Mouse (Mus musculus) CH12.LX (cell line): ENCODE data around the gene Aste1. TPM values are rescaled to one million over a fixed set of nuclear protein-coding genes. Genes with fewer than 3 reads are reported as not detected.

Experiments used
- polyA plus RNA-seq: library from polyadenylated mRNA; unstranded; fragments of >175 nt; gene quantifications from 2 replicates; pipeline ENCODE4 v1.2.1, GENCODE M21; 2012; ENCODE audit warnings: low read depth; ENCODE audit not compliant: insufficient read length
- total RNA-seq, 2 experiments: library from RNA; depleted of rRNA; stranded (reverse); fragments of 300-350 nt in 1 of 2; fragments of >200 nt in 1 of 2; gene quantifications; 2 replicates each; pipeline ENCODE4 v1.2.3; 2012 to 2014

Aste1 gene
- total and polyA plus RNA-seq, 3 experiments: 8.9 to 13.9 (median 13.4) TPM

Other genes starting within 250 kb of the Aste1 start
- gene Nek11, start 132 bp downstream of the Aste1 start, total RNA-seq (2012; rRNA removed): 0.13 and 0.17 TPM in 2 replicates
- 0.32 TPM in 1 of 2 replicates, not detected in the other for gene Nek11, start 132 bp downstream of the Aste1 start, total RNA-seq (2014; rRNA removed)
- gene Nek11, start 132 bp downstream of the Aste1 start, polyA plus RNA-seq: 0.29 TPM in 1 of 2 replicates, not detected in the other
- gene Atp2c1, start 131.9 kb downstream of the Aste1 start, total RNA-seq (2012; rRNA removed): 45.8 and 53.1 TPM in 2 replicates
- gene Atp2c1, start 131.9 kb downstream of the Aste1 start, total RNA-seq (2014; rRNA removed): 51.7 and 62.6 TPM in 2 replicates
- gene Atp2c1, start 131.9 kb downstream of the Aste1 start, polyA plus RNA-seq: 60.0 and 60.7 TPM in 2 replicates
- 18.3 and 18.4 TPM in 2 replicates for gene Pik3r4, start 247.6 kb downstream of the Aste1 start, total RNA-seq (2012; rRNA removed)
- 8.5 and 11.4 TPM in 2 replicates for gene Pik3r4, start 247.6 kb downstream of the Aste1 start, total RNA-seq (2014; rRNA removed)
- gene Pik3r4, start 247.6 kb downstream of the Aste1 start, polyA plus RNA-seq: 24.5 and 26.8 TPM in 2 replicates